Mouse (Mus musculus): ENCODE results near the gene Gramd4. TPM values are rescaled to one million over a fixed set of nuclear protein-coding genes. Genes with fewer than 3 reads are reported as not detected.
"Not testable (repeated sequence)": the region's sequence is repeated elsewhere in the genome, so short reads cannot be mapped to it uniquely, and the experiment has no call there.

Gene Gramd4
- total RNA-seq, 2 experiments from 2014 or later: 4.2 to 9.7 TPM

- DNase-seq: no peak
Measured at GRCm38 (mm10) chr15:86165811-86166590, 108.5 kb downstream of the Gramd4 start.

- DNase-seq: no peak
Measured at GRCm38 (mm10) chr15:86167032-86167655, 109.6 kb downstream of the Gramd4 start.

- no peak for DNase-seq
Measured at GRCm38 (mm10) chr15:86167787-86168504, 110.5 kb downstream of the Gramd4 start.

GRCm38 (mm10) chr15:86168505-86168867 is 111.0 kb downstream of the Gramd4 start:
- DNase-seq: no peak

- DNase-seq: no peak
Measured at GRCm38 (mm10) chr15:86168941-86169816, 111.7 kb downstream of the Gramd4 start.

GRCm38 (mm10) chr15:86169817-86170110 is 112.3 kb downstream of the Gramd4 start:
- no peak for DNase-seq

GRCm38 (mm10) chr15:86171316-86171715 is 113.8 kb downstream of the Gramd4 start:
- DNase-seq: no peak

- no peak for DNase-seq
Measured at GRCm38 (mm10) chr15:86172124-86172523, 114.6 kb downstream of the Gramd4 start.

GRCm38 (mm10) chr15:86172526-86172925 is 115.0 kb downstream of the Gramd4 start:
- no peak for DNase-seq

GRCm38 (mm10) chr15:86173136-86173985 is 115.9 kb downstream of the Gramd4 start:
- DNase-seq: peak; percentile 14

- DNase-seq: no peak
Measured at GRCm38 (mm10) chr15:86175253-86176050, 118.0 kb downstream of the Gramd4 start.

GRCm38 (mm10) chr15:86176166-86176565 is 118.7 kb downstream of the Gramd4 start:
- no peak for DNase-seq

GRCm38 (mm10) chr15:86176771-86177702 is 119.5 kb downstream of the Gramd4 start:
- no peak for DNase-seq

GRCm38 (mm10) chr15:86177703-86178251 is 120.3 kb downstream of the Gramd4 start:
- DNase-seq: not testable (repeated sequence)

GRCm38 (mm10) chr15:86178594-86178993 is 121.1 kb downstream of the Gramd4 start:
- DNase-seq: no peak

- DNase-seq: no peak
Measured at GRCm38 (mm10) chr15:86180427-86180826, 122.9 kb downstream of the Gramd4 start.

GRCm38 (mm10) chr15:86181321-86181720 is 123.8 kb downstream of the Gramd4 start:
- not testable (repeated sequence) for DNase-seq

- peak; percentile 52 for DNase-seq
Measured at GRCm38 (mm10) chr15:86181941-86182439, 124.5 kb downstream of the Gramd4 start.

- peak; percentile 61 for DNase-seq
Measured at GRCm38 (mm10) chr15:86182646-86183045, 125.2 kb downstream of the Gramd4 start.

Data from gastrocnemius, postnatal 25 days (tissue).